8 mouse cellular contexts compared by ENCODE assay signal in genomic region chr8:13132220-13132619, GRCm38 (mm10). TPM values are rescaled to one million over a fixed set of nuclear protein-coding genes. Genes with fewer than 3 reads are reported as not detected.
DNase-seq lines count a peak whose midpoint lies in the region; ATAC-seq and TF ChIP-seq lines count a peak whose summit lies in the region.
"Not testable (repeated sequence)": the region's sequence is repeated elsewhere in the genome, so short reads cannot be mapped to it uniquely, and the experiment has no call there.

No protein-coding gene starts in this region.

- not testable (repeated sequence) for TF ChIP-seq POLR2A in limb, embryonic 14.5 days (IDR thresholded peaks at IDR 0.05; ENCODE audit: borderline replicate concordance, extremely low read depth, insufficient read depth, insufficient read length)

- not testable (repeated sequence) for H3K27me3 ChIP-seq in limb, embryonic 14.5 days (ENCODE audit: control insufficient read depth, insufficient read depth, low read length)

- not testable (repeated sequence) for H3K4me2 ChIP-seq in limb, embryonic 14.5 days (replicated peaks; ENCODE audit: low read depth, low read length, severe bottlenecking)

- not testable (repeated sequence) for H3K27ac ChIP-seq in gastrocnemius, adult 2 months; limb, embryonic 14.5 days (replicated peaks; ENCODE audit: low read depth, low read length)

- H3K9me3 ChIP-seq in limb, embryonic 14.5 days (ENCODE audit: control insufficient read depth, low read length), result not testable (repeated sequence)

- not testable (repeated sequence) for H3K4me1 ChIP-seq in limb, embryonic 14.5 days (ENCODE audit: control insufficient read depth, insufficient read depth, low read length)

- intact Hi-C loops in gastrocnemius, adult 2 months (cut with DNase I), result loop anchor here (2.0 to 5.0 kb wide), 2 partner anchors 39 to 80 kb away; no protein-coding TSS in a partner anchor

- H3K4me3 ChIP-seq in gastrocnemius, adult 2 months; limb, embryonic 14.5 days (replicated peaks; ENCODE audit: low read length): not testable (repeated sequence)

- H3K9ac ChIP-seq in limb, embryonic 14.5 days (ENCODE audit: low read depth, low read length, severe bottlenecking), result not testable (repeated sequence)

- H3K36me3 ChIP-seq in limb, embryonic 14.5 days (ENCODE audit: control insufficient read depth, insufficient read depth, low read length), result peaks cover 93% of the 10 kb centered on the region

- peak; percentile 88 for DNase-seq in 3T3-L1 (ENCODE audit: low read depth, low spot score)
- peak; percentile 78 for DNase-seq in adipocyte (ENCODE audit: low spot score)
- peak; percentile 69 to 82 for DNase-seq in cerebellum, postnatal 14 days
- DNase-seq in gastrocnemius, adult 2 months, result peak; percentile 59
- peak; percentile 46 for DNase-seq in kidney, adult 11 months
- DNase-seq in limb, embryonic 14.5 days (ENCODE audit: low spot score), result peak; percentile 57
- peak; percentile 22 to 26 for DNase-seq in monocyte, adult 2 months (ENCODE audit: low read depth in 1 of 2, low spot score in 2 of 2)
- peak; percentile 30 to 46 for DNase-seq in spleen, postnatal 36 days (ENCODE audit: low spot score in 2 of 2)

- TF ChIP-seq CTCF in gastrocnemius, adult 2 months (IDR thresholded peaks at IDR 0.05), result peak; percentile 77

- WGBS in limb, embryonic 14.5 days, result 71% methylated on average over 9 of the region's 9 CpGs

- not testable (repeated sequence) for ATAC-seq in limb, embryonic 14.5 days (ENCODE audit: low FRiP score, low read depth)

RNA-seq across cellular contexts. Expression of gene Lamp1, which starts 26.7 kb away (rescaled TPM):
- 100 to 1,000 TPM; 378 to 400 TPM for total RNA-seq in gastrocnemius, adult 2 months (2021)
- polyA plus RNA-seq in limb, embryonic 14.5 days (2012; rRNA removed), result 300 and 327 TPM in 2 replicates
- polyA plus RNA-seq in limb, embryonic 14.5 days (2014; fragmentation: Nextera tagmentation; extraction: Ambion mirVana), result 335 and 337 TPM in 2 replicates

RNA-seq across cellular contexts. Expression of gene Cul4a, which starts 26.8 kb away (rescaled TPM):
- 10 to 100 TPM; 67.6 to 68.5 TPM for total RNA-seq in gastrocnemius, adult 2 months (2021)
- polyA plus RNA-seq in limb, embryonic 14.5 days (2012; rRNA removed), result 81.6 and 83.7 TPM in 2 replicates
- 110 and 115 TPM in 2 replicates for polyA plus RNA-seq in limb, embryonic 14.5 days (2014; fragmentation: Nextera tagmentation; extraction: Ambion mirVana)

RNA-seq across cellular contexts. Expression of gene Pcid2, which starts 27.0 kb away (rescaled TPM):
- total RNA-seq in gastrocnemius, adult 2 months (2021), result 1 to 10 TPM; 7.4 to 7.7 TPM
- 35.9 and 40.7 TPM in 2 replicates for polyA plus RNA-seq in limb, embryonic 14.5 days (2012; rRNA removed)
- polyA plus RNA-seq in limb, embryonic 14.5 days (2014; fragmentation: Nextera tagmentation; extraction: Ambion mirVana), result 34.8 and 39.2 TPM in 2 replicates

Comparison
In these comparisons a context has a peak if more than half of its experiments do, and no peak if none do; other contexts are left out.
1. DNase-seq: peak in every context shown above with its lines; median percentile 88 in 3T3-L1; 78 in adipocyte; 76 in cerebellum, postnatal 14 days; 59 in gastrocnemius, adult 2 months; 57 in limb, embryonic 14.5 days; 46 in kidney, adult 11 months; 38 in spleen, postnatal 36 days; 24 in monocyte, adult 2 months.